Mouse (Mus musculus) kidney, adult 2 months (tissue): ENCODE measurements around the gene Tas2r135.

Source experiments
- CTCF ChIP-seq: fragments of 200-500 bp; conservative IDR thresholded peaks from 2 replicates; pipeline ENCODE4 v1.5.1; 2011; ENCODE audit warnings: low read depth, mild to moderate bottlenecking, control low read depth, low read length, moderate library complexity, mixed read lengths; ENCODE audit not compliant: insufficient read depth, insufficient read length
- POLR2A ChIP-seq: fragments of 200-500 bp; IDR thresholded peaks from one replicate; pipeline ENCODE4 v1.6.1; 2011; ENCODE audit warnings: low read depth, low read length, control low read depth

DNA sequence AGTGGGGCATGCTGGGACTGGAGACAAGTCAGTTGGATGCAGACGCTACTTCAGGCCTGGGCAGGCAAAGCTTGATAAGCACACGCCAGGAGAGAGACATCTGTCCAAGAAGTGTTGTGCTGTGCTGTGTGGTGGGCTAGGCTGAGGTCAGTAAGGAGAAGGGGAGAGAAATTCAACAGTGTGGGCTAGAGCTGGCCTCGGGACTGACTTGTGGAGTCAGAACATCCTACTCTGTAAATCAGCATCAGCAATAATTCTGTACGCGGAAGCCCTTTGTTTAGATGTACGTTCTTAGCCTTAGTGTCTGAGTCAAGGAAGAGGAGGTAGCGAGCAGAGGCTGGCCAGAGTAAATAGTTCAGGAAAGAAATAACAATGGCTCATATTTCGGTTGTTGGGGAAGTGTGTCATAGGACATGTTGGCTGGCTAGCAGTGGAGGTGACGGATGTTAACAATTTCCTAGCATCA, 23.3 kb upstream of the Tas2r135 start:
- TF ChIP-seq POLR2A (no peak), CTCF (no peak)
